Mouse (Mus musculus): ENCODE data around the gene Gbx2.

DNA sequence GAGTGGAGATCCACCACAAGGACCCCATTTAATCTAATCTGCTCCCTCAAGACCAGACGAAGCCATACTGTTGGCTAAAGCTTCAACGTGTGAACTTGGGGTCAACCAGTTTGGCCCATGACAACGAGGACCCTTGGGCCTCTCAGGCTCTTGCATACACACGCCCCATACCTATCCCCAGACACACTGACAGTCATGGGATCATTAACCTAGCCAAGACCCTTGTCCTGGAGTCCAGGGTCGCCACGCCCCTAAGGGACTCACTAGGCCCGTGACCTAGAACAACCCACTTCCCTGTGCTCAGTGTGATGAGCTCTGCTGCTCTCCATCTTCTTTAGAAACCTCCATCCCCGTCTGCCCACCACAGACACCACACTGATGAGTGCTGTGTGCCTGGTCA lies 46.6 kb downstream of the Gbx2 start:
- no peak for TF ChIP-seq POLR2A (IDR thresholded peaks at IDR 0.05; ENCODE audit: low read depth, low read length)
- no peak for TF ChIP-seq CTCF (IDR thresholded peaks at IDR 0.05; ENCODE audit: extremely low read depth, insufficient read length, insufficient replicate concordance, low read depth, low read length)
